Comparison of ENCODE assay signal across 14 mouse cellular contexts in genomic region chr1:79637768-79638167, GRCm38 (mm10). TPM values are rescaled to one million over a fixed set of nuclear protein-coding genes. Genes with fewer than 3 reads are reported as not detected.
"Had no signal": no experiment of that assay in that cellular context is flagged by ENCODE, and none has a peak within 500 bp of the region (broad histone marks: within the 10 kb centered on the region; RNA-seq: fewer than 3 reads in every experiment).

No protein-coding gene starts in this region.

- H3K36me3 ChIP-seq: hindbrain, embryonic 15.5 days; limb, embryonic 15.5 days; liver, embryonic 13.5 days; midbrain, embryonic 12.5 days; neural tube, embryonic 13.5 days had no signal

- H3K9me3 ChIP-seq: hindbrain, embryonic 15.5 days; limb, embryonic 15.5 days; liver, embryonic 13.5 days; midbrain, embryonic 12.5 days; neural tube, embryonic 13.5 days had no signal

- H3K27ac ChIP-seq: hindbrain, embryonic 15.5 days; limb, embryonic 15.5 days; liver, embryonic 13.5 days; midbrain, embryonic 12.5 days; neural tube, embryonic 13.5 days had no signal

- H3K4me1 ChIP-seq: limb, embryonic 15.5 days; midbrain, embryonic 12.5 days had no signal

- ATAC-seq: intestine, postnatal 0 days; liver, postnatal 0 days; midbrain, embryonic 16.5 days had no signal

- H3K9ac ChIP-seq: hindbrain, embryonic 15.5 days; limb, embryonic 15.5 days; liver, embryonic 13.5 days; liver, postnatal 0 days; midbrain, embryonic 12.5 days; neural tube, embryonic 13.5 days had no signal

- H3K4me3 ChIP-seq: hindbrain, embryonic 15.5 days; limb, embryonic 15.5 days; liver, embryonic 13.5 days; midbrain, embryonic 12.5 days; neural tube, embryonic 13.5 days had no signal

- H3K27me3 ChIP-seq: hindbrain, embryonic 15.5 days; limb, embryonic 15.5 days; liver, embryonic 13.5 days; midbrain, embryonic 12.5 days; neural tube, embryonic 13.5 days had no signal

- H3K4me2 ChIP-seq: hindbrain, embryonic 15.5 days; limb, embryonic 15.5 days; liver, embryonic 13.5 days; midbrain, embryonic 12.5 days; neural tube, embryonic 13.5 days had no signal

- DNase-seq: kidney, adult 8-10 months; kidney, postnatal 25 days; layer of hippocampus, postnatal 36 days; liver, embryonic 13.5 days; liver, postnatal 0 days; retina, postnatal 1 day; right cerebral cortex, postnatal 4 days; thymus, adult 18-20 months had no signal

RNA-seq across cellular contexts. Expression of gene Ap1s3, which starts 34.0 kb away (rescaled TPM):
- polyA plus RNA-seq: neural tube, embryonic 13.5 days had no signal
